Mouse (Mus musculus): Measurements from ENCODE around the gene Slc48a1. TPM values are rescaled to one million over a fixed set of nuclear protein-coding genes. Genes with fewer than 3 reads are reported as not detected.
A peak's percentile ranks its signal among the peaks of the same experiment; 100 is the strongest.

The Slc48a1 gene
- total and polyA plus RNA-seq, 3 experiments, result 116 to 299 TPM; not detected in 1

- no peak overlapping the region for H3K9ac ChIP-seq (ENCODE audit: control insufficient read depth, low read depth, low read length, poor library complexity, severe bottlenecking)
- H3K36me3 ChIP-seq (ENCODE audit: control insufficient read depth in 1 of 2, insufficient read depth in 2 of 2, low read length in 2 of 2), result peaks cover 0 to 52% of the 10 kb centered on the region in 2 experiments; a peak in 2 of 4 replicates
- TF ChIP-seq MYC (IDR thresholded peaks at IDR 0.05; ENCODE audit: low read depth, low read length) (no peak), TCF12 (IDR thresholded peaks at IDR 0.05; ENCODE audit: low read depth, low read length) (no peak), CHD2 (IDR thresholded peaks at IDR 0.05; ENCODE audit: low read length) (no peak), CTCF (IDR thresholded peaks at IDR 0.05 in 2 of 3, conservative IDR thresholded peaks at IDR 0.05 in 1 of 3; ENCODE audit: control insufficient read depth in 1 of 3, insufficient read depth in 1 of 3, low read depth in 2 of 3, low read length in 3 of 3, poor library complexity in 1 of 3, severe bottlenecking in 1 of 3) (peak in 2 of 3 experiments; percentile 44 to 45; a peak in 4 of 6 replicates), MAX (IDR thresholded peaks at IDR 0.05; ENCODE audit: low read length) (no peak), RCOR1 (IDR thresholded peaks at IDR 0.05; ENCODE audit: low read depth, low read length) (no peak), SMC3 (IDR thresholded peaks at IDR 0.05; ENCODE audit: low read depth, low read length) (peak; percentile 48), POLR2A (IDR thresholded peaks at IDR 0.05; ENCODE audit: control insufficient read depth in 1 of 2, insufficient read depth in 1 of 2, low read depth in 1 of 2, low read length in 2 of 2, poor library complexity in 1 of 2) (no peak), MAFK (IDR thresholded peaks at IDR 0.05; ENCODE audit: borderline replicate concordance, low read depth, low read length) (no peak), RAD21 (IDR thresholded peaks at IDR 0.05; ENCODE audit: low read depth, low read length) (peak; percentile 17; the same call in 1 of the 2 replicates), ZMIZ1 (IDR thresholded peaks at IDR 0.05; ENCODE audit: low read depth, low read length) (no peak), MYB (IDR thresholded peaks at IDR 0.05; ENCODE audit: low read depth, low read length) (no peak), MXI1 (IDR thresholded peaks at IDR 0.05; ENCODE audit: low read depth, low read length) (no peak), ETS1 (IDR thresholded peaks at IDR 0.05; ENCODE audit: low read depth, low read length) (no peak), USF1 (IDR thresholded peaks at IDR 0.05; ENCODE audit: low read depth, low read length) (no peak), KAT2A (conservative IDR thresholded peaks at IDR 0.05; ENCODE audit: low read depth, low read length) (no peak), JUND (IDR thresholded peaks at IDR 0.05; ENCODE audit: low read depth, low read length) (no peak), SIN3A (IDR thresholded peaks at IDR 0.05; ENCODE audit: low read length) (no peak), USF2 (IDR thresholded peaks at IDR 0.05; ENCODE audit: borderline replicate concordance in 1 of 2, insufficient read depth in 1 of 2, low read depth in 1 of 2, low read length in 2 of 2) (no peak)
- H3K27me3 ChIP-seq (ENCODE audit: control insufficient read depth in 1 of 2, insufficient read depth in 2 of 2, low read length in 2 of 2), result no peaks in the 10 kb centered on the region
- H3K4me1 ChIP-seq (ENCODE audit: control insufficient read depth in 1 of 2, insufficient read depth in 2 of 2, low read length in 2 of 2), result no peaks in the 10 kb centered on the region
- peaks cover 21% of the 10 kb centered on the region; the same call in 1 of the 2 replicates for H3K79me2 ChIP-seq (ENCODE audit: control insufficient read depth, insufficient read depth, low read length, poor library complexity)
- H3K9me3 ChIP-seq (replicated peaks; ENCODE audit: insufficient read depth, low read length), result no peaks in the 10 kb centered on the region
- H3K27ac ChIP-seq (ENCODE audit: control insufficient read depth, low read depth, low read length), result no peak overlapping the region
- H3K4me3 ChIP-seq (ENCODE audit: control insufficient read depth in 1 of 2, insufficient read depth in 1 of 2, low read depth in 2 of 2, low read length in 2 of 2), result no peak overlapping the region
- DNase-seq (ENCODE audit: low read depth, low spot score), result no peak
Measured at GRCm38 (mm10) chr15:97809942-97810341, 31.6 kb downstream of the Slc48a1 start.

- H3K9ac ChIP-seq (ENCODE audit: control insufficient read depth, low read depth, low read length, poor library complexity, severe bottlenecking), result no peak overlapping the region
- H3K79me2 ChIP-seq (ENCODE audit: control insufficient read depth, insufficient read depth, low read length, poor library complexity), result peaks cover 25% of the 10 kb centered on the region; the same call in 1 of the 2 replicates
- TF ChIP-seq RAD21 (IDR thresholded peaks at IDR 0.05; ENCODE audit: low read depth, low read length) (no peak), POLR2AphosphoS5 (IDR thresholded peaks at IDR 0.05; ENCODE audit: borderline replicate concordance, low read depth, low read length) (peak; percentile 74; the same call in 1 of the 2 replicates)
- no peaks in the 10 kb centered on the region for H3K9me3 ChIP-seq (replicated peaks; ENCODE audit: insufficient read depth, low read length)
- DNase-seq (ENCODE audit: low read depth, low spot score), result no peak
- no peaks in the 10 kb centered on the region for H3K27me3 ChIP-seq (ENCODE audit: control insufficient read depth in 1 of 2, insufficient read depth in 2 of 2, low read length in 2 of 2)
- H3K36me3 ChIP-seq (ENCODE audit: control insufficient read depth in 1 of 2, insufficient read depth in 2 of 2, low read length in 2 of 2), result peaks cover 0 to 51% of the 10 kb centered on the region in 2 experiments; a peak in 2 of 4 replicates
- no peak overlapping the region for H3K27ac ChIP-seq (ENCODE audit: control insufficient read depth, low read depth, low read length)
- H3K4me3 ChIP-seq (ENCODE audit: control insufficient read depth in 1 of 2, insufficient read depth in 1 of 2, low read depth in 2 of 2, low read length in 2 of 2), result no peak overlapping the region
- H3K4me1 ChIP-seq (ENCODE audit: control insufficient read depth in 1 of 2, insufficient read depth in 2 of 2, low read length in 2 of 2), result no peaks in the 10 kb centered on the region
Measured at GRCm38 (mm10) chr15:97810399-97810798, 32.1 kb downstream of the Slc48a1 start.

All from MEL (cell line).